Mouse (Mus musculus) kidney, adult 2 months (tissue): ENCODE measurements around the gene Ace2. TPM values are rescaled to one million over a fixed set of nuclear protein-coding genes. Genes with fewer than 3 reads are reported as not detected.

Experiments used
- DNase-seq: peaks from one replicate; pipeline ENCODE4 v3.0.0; 2021
- H3K27ac ChIP-seq: fragments of 200-500 bp; 2 replicates; pipeline ENCODE4 v1.5.1; 2012; ENCODE audit warnings: low read depth, low read length, control low read depth, inconsistent platforms; ENCODE audit not compliant: insufficient read depth
- H3K27me3 ChIP-seq: fragments of 200-500 bp; replicated peaks from 2 replicates; pipeline ENCODE4 v1.6.1; 2012; ENCODE audit warnings: mild to moderate bottlenecking, moderate library complexity, low read length, inconsistent platforms; ENCODE audit not compliant: control insufficient read depth, insufficient read depth
- H3K36me3 ChIP-seq: fragments of 200-500 bp; 2 replicates; pipeline ENCODE4 v1.6.1; 2012; ENCODE audit warnings: mild to moderate bottlenecking, moderate library complexity, low read length, inconsistent platforms; ENCODE audit not compliant: control insufficient read depth, insufficient read depth
- H3K4me1 ChIP-seq: fragments of 200-500 bp; 2 replicates; pipeline ENCODE4 v1.6.1; 2011; ENCODE audit warnings: low read length; ENCODE audit not compliant: control insufficient read depth, insufficient read depth
- H3K4me3 ChIP-seq: fragments of 200-500 bp; 2 replicates; pipeline ENCODE4 v1.5.1; 2011; ENCODE audit warnings: mild to moderate bottlenecking, low read depth, low read length, control low read depth; ENCODE audit not compliant: insufficient read depth
- CTCF ChIP-seq: fragments of 200-500 bp; conservative IDR thresholded peaks from 2 replicates; pipeline ENCODE4 v1.5.1; 2011; ENCODE audit warnings: low read depth, mild to moderate bottlenecking, control low read depth, low read length, moderate library complexity, mixed read lengths; ENCODE audit not compliant: insufficient read depth, insufficient read length
- POLR2A ChIP-seq: fragments of 200-500 bp; IDR thresholded peaks from one replicate; pipeline ENCODE4 v1.6.1; 2011; ENCODE audit warnings: low read depth, low read length, control low read depth
- WGBS: fragments of 180-500 bp; shearing (Covaris S2); methylation state at CpG from one replicate; pipeline ENCODE4 v1.1.7; 2018; 5-methylcytosine and 5-hydroxymethylcytosine counted together
- polyA plus RNA-seq: library from polyadenylated mRNA; depleted of rRNA; stranded (reverse); fragments of >200 nt; gene quantifications from 2 replicates; pipeline ENCODE4 v1.2.3, GENCODE M21; 2012

Gene Ace2
- polyA plus RNA-seq, 1 experiment, result 11.0 TPM

DNA sequence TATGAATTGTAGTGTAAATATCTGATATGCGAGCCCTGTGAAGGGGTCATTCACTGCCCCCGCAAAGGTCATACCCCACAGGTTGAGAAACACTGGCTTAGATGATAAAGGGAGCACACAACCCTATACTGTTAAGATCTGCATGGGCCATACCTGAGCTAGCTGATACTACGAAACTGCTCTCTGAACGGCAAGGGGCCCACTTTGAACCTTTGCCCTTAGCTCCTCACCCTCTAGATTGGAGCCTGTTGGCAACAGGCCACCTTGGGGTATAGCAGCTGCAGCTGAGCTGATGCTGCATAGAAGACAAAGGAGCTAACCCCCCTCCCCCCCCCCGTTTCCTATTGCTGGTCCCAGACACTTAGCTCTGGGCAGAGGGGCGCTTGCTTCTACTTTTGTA is 36.5 kb upstream of the Ace2 start:
- Histone ChIP-seq H3K27ac (no peak overlapping the region), H3K27me3 (no peaks in the 10 kb centered on the region), H3K4me1 (peaks cover 2% of the 10 kb centered on the region; the same call in 1 of the 2 replicates), H3K36me3 (no peaks in the 10 kb centered on the region; the same call in 1 of the 2 replicates), H3K4me3 (no peak overlapping the region)
- WGBS, result 62% methylated on average over 6 of the region's 6 CpGs
- no peak for DNase-seq
- TF ChIP-seq POLR2A, result no peak
- TF ChIP-seq CTCF, result no peak

DNA sequence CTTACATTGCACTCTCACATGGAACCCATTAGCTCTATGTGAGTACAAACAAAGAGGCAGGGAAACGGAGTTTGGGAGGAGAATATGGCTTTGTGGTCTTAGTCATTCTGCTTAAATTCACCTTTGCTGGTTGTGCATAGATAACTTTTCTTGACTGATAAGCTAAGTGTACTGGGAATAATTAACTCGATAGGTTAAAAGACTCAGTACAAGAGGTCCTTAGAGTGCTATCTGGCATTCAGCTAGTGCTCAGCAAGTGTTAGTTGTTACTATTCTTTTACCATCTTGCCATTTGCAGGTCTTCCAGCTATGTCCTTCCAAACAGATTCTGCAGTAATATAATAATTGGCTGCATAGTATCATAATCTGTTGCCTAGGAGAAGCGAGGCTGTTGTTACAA is 28.0 kb upstream of the Ace2 start:
- H3K27me3 ChIP-seq, result no peaks in the 10 kb centered on the region
- TF ChIP-seq POLR2A, result no peak
- no peak for TF ChIP-seq CTCF
- H3K4me3 ChIP-seq, result no peak overlapping the region
- no peak overlapping the region for H3K27ac ChIP-seq
- no peak for DNase-seq
- no peaks in the 10 kb centered on the region for H3K4me1 ChIP-seq
- H3K36me3 ChIP-seq, result no peaks in the 10 kb centered on the region; the same call in 1 of the 2 replicates
- WGBS, result 65% methylated on average over 3 of the region's 3 CpGs

GRCm38 (mm10) chrX:164113744-164114143 is 25.4 kb upstream of the Ace2 start:
- Histone ChIP-seq H3K27ac (no peak overlapping the region), H3K36me3 (no peaks in the 10 kb centered on the region; the same call in 1 of the 2 replicates), H3K4me1 (no peaks in the 10 kb centered on the region), H3K4me3 (no peak overlapping the region), H3K27me3 (no peaks in the 10 kb centered on the region)
- 61% methylated on average over 6 of the region's 6 CpGs for WGBS
- TF ChIP-seq POLR2A (no peak), CTCF (no peak)
- DNase-seq, result no peak

- H3K4me3 ChIP-seq, result no peak overlapping the region
- no peak for TF ChIP-seq CTCF
- no peak for TF ChIP-seq POLR2A
- DNase-seq, result no peak
- no peaks in the 10 kb centered on the region for H3K36me3 ChIP-seq
- no peaks in the 10 kb centered on the region for H3K4me1 ChIP-seq
- H3K27me3 ChIP-seq, result no peaks in the 10 kb centered on the region
- H3K27ac ChIP-seq, result no peak overlapping the region
- 78% methylated on average over 3 of the region's 3 CpGs for WGBS
Measured at GRCm38 (mm10) chrX:164123942-164124341, 15.2 kb upstream of the Ace2 start.

GRCm38 (mm10) chrX:164133531-164133930 is 5.6 kb upstream of the Ace2 start:
- no peak overlapping the region for H3K4me3 ChIP-seq
- DNase-seq, result no peak
- H3K27ac ChIP-seq, result no peak overlapping the region
- TF ChIP-seq POLR2A, result no peak
- TF ChIP-seq CTCF, result no peak
- no peaks in the 10 kb centered on the region for H3K36me3 ChIP-seq
- no peaks in the 10 kb centered on the region; the same call in 1 of the 2 replicates for H3K4me1 ChIP-seq
- H3K27me3 ChIP-seq, result no peaks in the 10 kb centered on the region
- 58% methylated on average over 3 of the region's 3 CpGs for WGBS

DNA sequence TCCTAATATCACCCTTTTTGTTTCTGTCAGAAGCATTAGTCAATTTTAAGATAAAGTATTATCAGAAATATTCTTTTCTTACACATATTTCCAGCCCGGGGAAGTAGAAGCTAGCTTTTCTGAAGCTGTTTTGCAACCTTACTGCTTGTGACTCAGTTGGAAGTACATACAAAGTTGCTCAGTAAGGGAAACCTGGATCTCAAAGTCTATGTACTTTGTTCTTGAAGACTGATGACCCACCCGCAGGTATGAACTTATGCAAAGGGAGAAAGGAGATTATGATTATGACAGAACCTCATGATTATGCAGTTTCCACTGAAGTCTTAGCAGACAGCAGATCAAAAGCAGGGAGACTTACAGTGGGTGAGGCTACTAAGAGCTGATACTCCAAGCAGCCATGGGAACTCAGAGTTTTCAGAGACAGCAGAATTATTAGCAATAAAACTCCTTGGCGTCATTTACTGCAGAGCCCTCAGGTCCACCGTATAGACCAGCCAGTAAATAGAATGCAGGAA is 3.8 kb upstream of the Ace2 start:
- peak; percentile 33 for DNase-seq
- Histone ChIP-seq H3K4me1 (peaks cover 3% of the 10 kb centered on the region; the same call in 1 of the 2 replicates), H3K27ac (peak overlapping the region; percentile 50; the same call in 1 of the 2 replicates), H3K4me3 (no peak overlapping the region), H3K27me3 (no peaks in the 10 kb centered on the region), H3K36me3 (no peaks in the 10 kb centered on the region)
- WGBS, result 59% methylated on average over 4 of the region's 4 CpGs
- TF ChIP-seq CTCF (no peak), POLR2A (no peak)

DNA sequence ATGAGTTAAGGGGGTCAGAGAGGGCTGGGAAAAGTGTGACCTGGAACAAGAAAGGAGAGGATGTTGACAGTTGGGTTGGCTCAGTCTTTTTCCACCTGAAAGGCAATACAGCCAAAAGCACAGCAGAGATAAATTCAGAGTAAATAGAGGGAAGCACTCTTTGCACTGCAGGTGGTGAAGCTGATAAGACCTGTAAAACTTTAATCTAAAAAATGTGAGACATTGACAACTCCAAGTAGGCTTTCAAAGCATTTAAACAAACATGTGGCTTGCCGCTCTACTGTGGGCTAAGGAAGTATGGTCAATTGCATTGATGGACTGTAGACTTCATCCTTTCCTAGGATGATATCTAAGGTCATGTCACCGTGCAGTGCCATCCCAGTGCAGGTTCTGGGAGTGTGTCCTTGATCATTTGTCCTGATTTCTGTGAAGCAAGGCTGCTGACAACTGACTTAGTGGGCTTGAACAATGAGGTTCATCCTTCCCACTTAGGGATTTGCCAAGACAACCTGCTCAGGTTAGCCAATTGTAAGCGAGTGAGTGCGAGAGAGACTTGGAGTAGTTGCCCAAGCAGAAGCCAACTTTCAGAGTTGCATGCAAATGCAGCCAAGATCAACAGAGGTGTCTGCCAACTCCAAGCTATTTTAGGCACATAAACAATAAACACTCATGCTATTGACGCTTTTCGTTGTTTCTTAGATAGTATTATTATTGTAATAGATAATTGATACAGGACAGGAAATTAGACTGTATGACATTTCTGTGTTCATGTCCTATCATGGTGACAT is 6.5 kb downstream of the Ace2 start:
- peak; percentile 40 for DNase-seq
- H3K4me3 ChIP-seq, result no peak overlapping the region
- H3K27ac ChIP-seq, result peak overlapping the region; percentile 23; the same call in 1 of the 2 replicates
- H3K27me3 ChIP-seq, result no peaks in the 10 kb centered on the region
- TF ChIP-seq POLR2A (no peak), CTCF (no peak)
- H3K36me3 ChIP-seq, result no peaks in the 10 kb centered on the region
- 51% methylated on average over 6 of the region's 6 CpGs for WGBS
- peaks cover 7% of the 10 kb centered on the region; the same call in 1 of the 2 replicates for H3K4me1 ChIP-seq
